Mouse (Mus musculus) spleen, adult 2 months (tissue): Measurements from ENCODE around the gene Eral1. TPM values are rescaled to one million over a fixed set of nuclear protein-coding genes. Genes with fewer than 3 reads are reported as not detected.

ENCODE experiments used
- DNase-seq, 2 experiments: peaks; one replicate each; pipeline versions ENCODE4 v3.0.0 to v3.0.0-alpha.2; 2012 to 2021; ENCODE audit warnings: low spot score in 2 of 2, low read depth in 1 of 2
- H3K27ac ChIP-seq: fragments of 200-500 bp; 2 replicates; pipeline ENCODE4 v1.5.1; 2012; ENCODE audit warnings: low read length, inconsistent platforms; ENCODE audit not compliant: insufficient read depth
- H3K27me3 ChIP-seq: fragments of 200-500 bp; 2 replicates; pipeline ENCODE4 v1.6.1; 2012; ENCODE audit warnings: mild to moderate bottlenecking, moderate library complexity, low read length, inconsistent platforms; ENCODE audit not compliant: control insufficient read depth, insufficient read depth
- H3K36me3 ChIP-seq: fragments of 200-500 bp; 2 replicates; pipeline ENCODE4 v1.6.1; 2012; ENCODE audit warnings: mild to moderate bottlenecking, low read length, inconsistent platforms; ENCODE audit not compliant: control insufficient read depth, insufficient read depth
- H3K4me1 ChIP-seq: fragments of 200-500 bp; 2 replicates; pipeline ENCODE4 v1.6.1; 2011; ENCODE audit warnings: inconsistent platforms; ENCODE audit not compliant: control insufficient read depth, insufficient read depth, insufficient read length
- H3K4me3 ChIP-seq: fragments of 200-500 bp; 2 replicates; pipeline ENCODE4 v1.5.1; 2011; ENCODE audit warnings: mild to moderate bottlenecking, inconsistent platforms; ENCODE audit not compliant: insufficient read depth, insufficient read length; ENCODE audit errors: extremely low read depth
- CTCF ChIP-seq: fragments of 200-500 bp; IDR thresholded peaks from 2 replicates; pipeline ENCODE4 v1.5.1; 2011; ENCODE audit warnings: mild to moderate bottlenecking, inconsistent platforms; ENCODE audit not compliant: insufficient read depth, insufficient read length, insufficient replicate concordance; ENCODE audit errors: extremely low read depth
- POLR2A ChIP-seq: fragments of 200-500 bp; IDR thresholded peaks from 2 replicates; pipeline ENCODE4 v1.6.1; 2011; ENCODE audit warnings: low read depth, low read length, inconsistent platforms
- WGBS: fragments of 180-500 bp; shearing (Covaris S2); methylation state at CpG from one replicate; pipeline ENCODE4 v1.1.7; 2018; 5-methylcytosine and 5-hydroxymethylcytosine counted together
- polyA plus RNA-seq: library from polyadenylated mRNA; depleted of rRNA; stranded (reverse); fragments of >200 nt; gene quantifications from 2 replicates; pipeline ENCODE4 v1.2.3, GENCODE M21; 2012; rRNA removed

Eral1 gene
- 21.4 and 27.0 TPM in 2 replicates for polyA plus RNA-seq

DNA sequence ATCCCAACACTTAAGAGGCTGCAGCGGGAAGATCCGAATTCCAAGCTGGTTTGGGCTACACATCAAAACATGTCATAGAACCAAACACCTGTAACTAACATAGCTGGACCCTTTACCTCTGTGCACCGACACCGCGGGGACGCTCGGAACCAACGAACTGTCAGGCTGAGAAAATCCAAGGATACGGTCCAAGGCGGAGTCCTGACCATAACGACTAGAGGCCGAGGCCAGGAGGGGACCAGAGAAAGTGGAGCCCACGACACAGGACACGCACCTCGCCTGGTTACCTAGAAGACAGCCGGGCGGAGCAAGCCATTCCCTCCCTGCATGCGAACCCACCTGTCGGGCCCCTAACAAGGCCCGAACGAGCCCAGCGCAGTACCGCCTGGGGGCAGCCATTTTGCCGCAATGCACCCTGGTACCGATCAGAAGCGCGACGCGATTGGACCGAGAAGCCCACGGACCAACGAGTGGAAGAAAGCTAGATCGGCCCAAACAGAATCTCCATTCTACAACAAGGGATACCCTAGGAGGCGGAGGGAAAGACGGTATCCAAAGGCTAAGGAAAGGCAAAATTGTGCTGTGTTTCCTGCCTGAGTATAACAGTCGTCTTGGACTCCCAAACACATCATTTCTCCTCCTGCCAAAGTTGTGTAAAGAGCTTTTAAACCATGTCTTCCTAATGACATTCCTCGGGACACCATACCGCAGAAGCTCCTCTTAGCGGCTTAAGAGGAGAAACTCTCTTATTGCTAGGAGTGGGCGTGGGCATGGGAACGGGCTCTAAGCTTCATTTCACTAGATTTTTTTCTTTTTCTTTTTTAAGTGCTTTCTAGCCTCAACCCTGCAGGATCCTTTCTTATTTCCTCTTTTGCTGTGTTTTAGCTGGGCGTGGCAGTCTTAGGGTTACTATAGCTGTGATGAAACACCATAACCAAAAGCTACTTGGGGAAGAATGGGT, at the start of gene Eral1:
Gene Eral1 (minus strand): TSS at position 423 of the 961 bp plus-strand sequence.
- H3K4me3 ChIP-seq = peak within 1 kb of the TSS; percentile 89
- no peaks in the 10 kb centered on the region for H3K27me3 ChIP-seq
- TF ChIP-seq CTCF (no peak), POLR2A (peak; percentile 66)
- WGBS = 1% methylated on average over 42 of the region's 42 CpGs
- H3K27ac ChIP-seq = peak within 1 kb of the TSS; percentile 23
- peaks cover 3% of the 10 kb centered on the region; the same call in 1 of the 2 replicates for H3K4me1 ChIP-seq
- DNase-seq = peak; percentile 51 to 71
- peaks cover 4% of the 10 kb centered on the region for H3K36me3 ChIP-seq

- TF ChIP-seq POLR2A = no peak
- TF ChIP-seq CTCF = no peak
- Histone ChIP-seq H3K4me1 (peaks cover 13% of the 10 kb centered on the region; the same call in 1 of the 2 replicates), H3K36me3 (no peaks in the 10 kb centered on the region), H3K27me3 (no peaks in the 10 kb centered on the region), H3K4me3 (no peak overlapping the region), H3K27ac (no peak overlapping the region)
- DNase-seq = no peak
- WGBS = 81% methylated on average over 8 of the region's 8 CpGs
Observed at GRCm38 (mm10) chr11:78129458-78129857, 49.3 kb upstream of the Eral1 start.

GRCm38 (mm10) chr11:78126739-78127138, 46.6 kb upstream of the Eral1 start:
- peak overlapping the region; percentile 48 for H3K27ac ChIP-seq
- H3K36me3 ChIP-seq = no peaks in the 10 kb centered on the region
- DNase-seq = peak; percentile 4 to 26
- peaks cover 13% of the 10 kb centered on the region; the same call in 1 of the 2 replicates for H3K4me1 ChIP-seq
- no peak overlapping the region for H3K4me3 ChIP-seq
- 14% methylated on average over 4 of the region's 4 CpGs for WGBS
- no peak for TF ChIP-seq POLR2A
- TF ChIP-seq CTCF = no peak
- H3K27me3 ChIP-seq = no peaks in the 10 kb centered on the region

- TF ChIP-seq CTCF (no peak), POLR2A (no peak)
- Histone ChIP-seq H3K4me3 (no peak overlapping the region), H3K27ac (no peak overlapping the region), H3K4me1 (peaks cover 13% of the 10 kb centered on the region; the same call in 1 of the 2 replicates), H3K27me3 (no peaks in the 10 kb centered on the region), H3K36me3 (no peaks in the 10 kb centered on the region)
- DNase-seq = no peak
- WGBS = 30% methylated on average over 6 of the region's 6 CpGs
Observed at GRCm38 (mm10) chr11:78125691-78126090, 45.5 kb upstream of the Eral1 start.

GRCm38 (mm10) chr11:78123782-78124181, 43.6 kb upstream of the Eral1 start:
- H3K27ac ChIP-seq = no peak overlapping the region
- no peak for DNase-seq
- H3K4me1 ChIP-seq = peaks cover 13% of the 10 kb centered on the region; the same call in 1 of the 2 replicates
- H3K4me3 ChIP-seq = no peak overlapping the region
- H3K27me3 ChIP-seq = no peaks in the 10 kb centered on the region
- H3K36me3 ChIP-seq = no peaks in the 10 kb centered on the region
- no peak for TF ChIP-seq POLR2A
- TF ChIP-seq CTCF = no peak

- Histone ChIP-seq H3K27me3 (no peaks in the 10 kb centered on the region), H3K4me3 (no peak overlapping the region), H3K36me3 (no peaks in the 10 kb centered on the region), H3K27ac (no peak overlapping the region), H3K4me1 (peaks cover 13% of the 10 kb centered on the region; the same call in 1 of the 2 replicates)
- 77% methylated on average over 4 of the region's 4 CpGs for WGBS
- TF ChIP-seq POLR2A (no peak), CTCF (no peak)
- no peak for DNase-seq
Observed at GRCm38 (mm10) chr11:78122815-78123214, 42.6 kb upstream of the Eral1 start.

- 92% methylated on average over 5 of the region's 5 CpGs for WGBS
- TF ChIP-seq POLR2A (no peak), CTCF (no peak)
- no peaks in the 10 kb centered on the region for H3K27me3 ChIP-seq
- no peaks in the 10 kb centered on the region for H3K36me3 ChIP-seq
- DNase-seq = no peak
- no peak overlapping the region for H3K27ac ChIP-seq
- H3K4me3 ChIP-seq = no peak overlapping the region
- peaks cover 8% of the 10 kb centered on the region for H3K4me1 ChIP-seq
Observed at GRCm38 (mm10) chr11:78121176-78121575, 41.0 kb upstream of the Eral1 start.
